Mouse (Mus musculus) liver, postnatal 0 days (tissue): ENCODE measurements around the gene Rcn1. TPM values are rescaled to one million over a fixed set of nuclear protein-coding genes. Genes with fewer than 3 reads are reported as not detected.
A peak's percentile ranks its signal among the peaks of the same experiment; 100 is the strongest.

ENCODE experiments used
- ATAC-seq: fragments of 200-750 bp; cut with Nextera tagmentation; 2 replicates; pipeline ENCODE4 v1.8.0; 2017; ENCODE audit warnings: mild to moderate bottlenecking, moderate library complexity
- DNase-seq: peaks from one replicate; pipeline ENCODE4 v3.0.0-alpha.2; 2016
- H3K27ac ChIP-seq: fragments of 300-500 bp; sonication (generic); 2 replicates; pipeline ENCODE4 v1.5.1; 2014; ENCODE audit warnings: antibody characterized with exemption, moderate library complexity, mild to moderate bottlenecking, low read depth
- H3K27me3 ChIP-seq: fragments of 300-500 bp; sonication (generic); 2 replicates; pipeline ENCODE4 v1.6.1; 2014; ENCODE audit warnings: low read length, control low read depth, mixed read lengths; ENCODE audit not compliant: insufficient read depth
- H3K36me3 ChIP-seq: fragments of 300-500 bp; sonication (generic); replicated peaks from 2 replicates; pipeline ENCODE4 v1.6.1; 2014; ENCODE audit warnings: mild to moderate bottlenecking, control low read depth, low read length, moderate library complexity, mixed read lengths; ENCODE audit not compliant: insufficient read depth
- H3K4me1 ChIP-seq: fragments of 300-500 bp; sonication (generic); 2 replicates; pipeline ENCODE4 v1.6.1; 2014; ENCODE audit warnings: antibody characterized with exemption, mild to moderate bottlenecking, control low read depth; ENCODE audit not compliant: insufficient read depth
- H3K4me2 ChIP-seq: fragments of 300-500 bp; sonication (generic); 2 replicates; pipeline ENCODE4 v1.6.1; 2014; ENCODE audit warnings: low read depth, mild to moderate bottlenecking, low read length, moderate library complexity, mixed read lengths
- H3K4me3 ChIP-seq: fragments of 300-500 bp; sonication (generic); 2 replicates; pipeline ENCODE4 v1.5.1; 2014; ENCODE audit warnings: low read depth, low read length
- H3K9ac ChIP-seq: fragments of 300-500 bp; sonication (generic); replicated peaks from 2 replicates; pipeline ENCODE4 v1.6.1; 2014; ENCODE audit warnings: mild to moderate bottlenecking, moderate library complexity
- H3K9me3 ChIP-seq: fragments of 300-500 bp; sonication (generic); 2 replicates; pipeline ENCODE4 v1.6.1; 2016; ENCODE audit warnings: mild to moderate bottlenecking, control low read depth, low read length, mixed read lengths
- CTCF ChIP-seq: sonication (generic); IDR thresholded peaks from 2 replicates; pipeline ENCODE4 v1.5.1; 2016; ENCODE audit warnings: antibody characterized with exemption, low read depth
- EP300 ChIP-seq: IDR thresholded peaks from 2 replicates; pipeline ENCODE4 v1.6.1; 2016; ENCODE audit warnings: antibody characterized with exemption, low read depth, mild to moderate bottlenecking
- WGBS: fragments of 180-500 bp; shearing (Covaris S2); extraction: QIAGEN DNeasy Blood & Tissue Kit; methylation state at CpG from one replicate; pipeline ENCODE4 v1.1.7; 2014; ENCODE audit not compliant: insufficient replicate concordance; 5-methylcytosine and 5-hydroxymethylcytosine counted together
- polyA plus RNA-seq: library from polyadenylated mRNA; unstranded; fragments of >200 nt; fragmentation: Nextera tagmentation; extraction: Ambion mirVana; gene quantifications from 2 replicates; pipeline ENCODE4 v1.2.1, GENCODE M21; 2015

The Rcn1 gene
- polyA plus RNA-seq, 1 experiment from 2014 or later, result 8.6 TPM

DNA sequence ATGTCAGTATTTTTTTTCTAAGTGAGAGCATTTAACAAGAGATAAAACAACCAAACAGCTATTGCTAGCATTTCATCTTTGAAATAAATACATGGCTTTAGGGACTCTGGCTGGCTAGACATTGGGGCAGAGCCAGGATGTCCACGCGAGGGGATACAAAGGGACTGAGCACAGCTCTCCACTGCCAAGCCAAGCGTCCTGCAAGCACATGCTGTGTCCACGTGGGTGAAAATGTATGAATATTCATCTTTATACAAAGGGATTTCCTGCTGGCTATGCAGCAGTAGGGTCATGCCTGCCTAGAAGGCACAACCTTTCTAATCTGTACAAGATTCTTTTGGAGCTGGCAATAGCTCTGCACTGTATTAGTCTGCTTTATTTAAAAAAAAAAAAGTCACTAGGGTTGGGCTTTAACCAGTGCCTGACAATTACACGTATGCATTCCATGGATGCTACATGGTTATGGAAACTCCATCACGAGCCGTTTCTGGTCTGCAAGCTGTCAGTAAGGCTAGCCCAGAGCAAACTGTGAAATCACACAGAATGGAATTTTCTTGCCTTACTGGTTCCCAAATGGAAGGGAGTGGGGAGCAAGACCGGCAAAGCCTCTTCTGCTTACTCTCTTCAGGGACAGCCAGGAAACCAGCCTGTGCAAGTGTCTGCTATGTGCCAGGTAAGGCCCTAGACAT lies 17.7 kb upstream of the Rcn1 start:
- no peaks in the 10 kb centered on the region for H3K27me3 ChIP-seq
- WGBS, result 69% methylated on average over 8 of the region's 8 CpGs
- TF ChIP-seq CTCF (no peak), EP300 (no peak)
- H3K4me1 ChIP-seq, result no peaks in the 10 kb centered on the region
- no peaks in the 10 kb centered on the region for H3K36me3 ChIP-seq
- no peak overlapping the region for H3K4me2 ChIP-seq
- no peak for DNase-seq
- H3K4me3 ChIP-seq, result no peak overlapping the region
- H3K9ac ChIP-seq, result no peak overlapping the region
- no peak overlapping the region for H3K27ac ChIP-seq
- no peak for ATAC-seq
- no peaks in the 10 kb centered on the region for H3K9me3 ChIP-seq

- Histone ChIP-seq H3K9ac (no peak overlapping the region), H3K4me2 (no peak overlapping the region), H3K27me3 (no peaks in the 10 kb centered on the region), H3K9me3 (no peaks in the 10 kb centered on the region), H3K4me3 (no peak overlapping the region), H3K4me1 (no peaks in the 10 kb centered on the region), H3K27ac (no peak overlapping the region), H3K36me3 (no peaks in the 10 kb centered on the region)
- no peak for ATAC-seq
- no peak for DNase-seq
- TF ChIP-seq CTCF, result no peak
- no peak for TF ChIP-seq EP300
- WGBS, result 60% methylated on average over 7 of the region's 7 CpGs
These were observed 17.0 kb upstream of the Rcn1 start for GRCm38 (mm10) chr2:105416046-105416659.

GRCm38 (mm10) chr2:105414309-105414708 lies 15.2 kb upstream of the Rcn1 start:
- 26% methylated on average over 2 of the region's 2 CpGs for whole genome bisulfite sequencing
- Histone ChIP-seq H3K9me3 (no peaks in the 10 kb centered on the region), H3K36me3 (no peaks in the 10 kb centered on the region), H3K4me1 (no peaks in the 10 kb centered on the region), H3K27ac (no peak overlapping the region), H3K9ac (no peak overlapping the region), H3K4me2 (no peak overlapping the region), H3K4me3 (no peak overlapping the region), H3K27me3 (no peaks in the 10 kb centered on the region)
- ATAC-seq, result no peak
- TF ChIP-seq CTCF (no peak), EP300 (0 out of 2 replicates have a peak, but pooled peaks have one; percentile 25)
- DNase-seq, result no peak

- Histone ChIP-seq H3K4me1 (no peaks in the 10 kb centered on the region), H3K27ac (no peak overlapping the region), H3K27me3 (no peaks in the 10 kb centered on the region), H3K9ac (no peak overlapping the region), H3K4me2 (no peak overlapping the region), H3K4me3 (no peak overlapping the region), H3K36me3 (no peaks in the 10 kb centered on the region), H3K9me3 (no peaks in the 10 kb centered on the region)
- no peak for TF ChIP-seq EP300
- WGBS, result 90% methylated on average over 1 of the region's 1 CpGs
- ATAC-seq (no peak), DNase-seq (no peak)
These were observed 10.1 kb upstream of the Rcn1 start for GRCm38 (mm10) chr2:105409253-105409652.

DNA sequence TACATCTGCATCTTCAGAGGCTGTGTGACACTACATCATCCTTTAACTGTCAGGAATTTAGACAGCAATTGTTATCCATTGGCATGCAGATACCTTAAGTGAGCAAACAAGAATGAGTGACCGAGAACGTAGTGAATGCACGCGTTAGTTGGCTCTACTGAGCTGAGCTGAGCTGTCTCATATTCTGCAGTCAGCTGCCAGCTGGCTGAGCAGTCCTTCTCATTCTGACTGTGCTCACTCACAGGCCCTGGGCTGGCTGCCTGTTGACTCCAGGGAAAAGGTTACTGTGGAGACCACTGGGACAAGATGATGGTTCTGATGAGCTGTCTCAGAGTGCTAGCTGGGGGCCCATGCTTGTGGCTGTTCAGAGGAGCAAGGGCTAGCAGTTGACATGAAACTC lies 9.4 kb upstream of the Rcn1 start:
- DNase-seq, result no peak
- H3K9ac ChIP-seq, result no peak overlapping the region
- no peak overlapping the region for H3K4me3 ChIP-seq
- no peak for ATAC-seq
- TF ChIP-seq EP300 (no peak), CTCF (no peak)
- no peaks in the 10 kb centered on the region for H3K27me3 ChIP-seq
- H3K27ac ChIP-seq, result no peak overlapping the region
- WGBS, result 67% methylated on average over 4 of the region's 4 CpGs
- no peaks in the 10 kb centered on the region for H3K36me3 ChIP-seq
- H3K4me1 ChIP-seq, result no peaks in the 10 kb centered on the region
- H3K9me3 ChIP-seq, result no peaks in the 10 kb centered on the region
- H3K4me2 ChIP-seq, result no peak overlapping the region

DNA sequence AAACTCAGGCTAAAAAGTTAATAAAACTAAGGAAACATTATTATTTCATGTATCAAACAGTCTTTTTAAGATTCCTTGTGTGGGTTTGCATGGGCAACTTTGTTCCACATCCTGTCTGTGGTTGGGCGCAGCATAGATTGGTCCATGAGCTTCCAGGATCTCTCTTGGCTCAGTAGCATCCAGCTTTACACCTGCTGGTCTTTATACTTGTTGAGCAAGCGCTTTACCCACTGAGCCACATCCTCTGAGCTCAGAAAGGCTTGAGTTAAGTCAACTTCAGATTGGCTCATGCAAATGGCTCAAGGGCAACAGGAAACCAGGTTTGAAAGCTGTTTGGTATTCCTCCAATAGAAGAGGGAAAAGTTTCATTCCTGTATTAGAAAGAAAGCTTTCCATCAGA lies 3.1 kb upstream of the Rcn1 start:
- no peak for ATAC-seq
- 70% methylated on average over 2 of the region's 2 CpGs for WGBS

More for the DNA sequence above, 3.1 kb upstream of the Rcn1 start:
- no peak overlapping the region for H3K4me2 ChIP-seq
- no peak for DNase-seq
- H3K4me1 ChIP-seq, result peaks cover 9% of the 10 kb centered on the region
- H3K27me3 ChIP-seq, result no peaks in the 10 kb centered on the region
- no peaks in the 10 kb centered on the region for H3K9me3 ChIP-seq
- H3K9ac ChIP-seq, result no peak overlapping the region
- no peak overlapping the region for H3K4me3 ChIP-seq
- TF ChIP-seq CTCF (no peak), EP300 (no peak)
- H3K27ac ChIP-seq, result no peak overlapping the region
- H3K36me3 ChIP-seq, result no peaks in the 10 kb centered on the region
